Mouse (Mus musculus) limb, embryonic 14.5 days (tissue): ENCODE data around the gene Cst12. TPM values are rescaled to one million over a fixed set of nuclear protein-coding genes. Genes with fewer than 3 reads are reported as not detected.

Experiments
- ATAC-seq: fragments of 200-750 bp; cut with Nextera tagmentation; 2 replicates; pipeline ENCODE4 v1.8.0; 2017; ENCODE audit warnings: low read depth, moderate number of reproducible peaks, moderate TSS enrichment; ENCODE audit not compliant: low FRiP score
- DNase-seq: peaks from one replicate; pipeline ENCODE4 v3.0.0-alpha.2; 2015; ENCODE audit warnings: low spot score
- H3K27ac ChIP-seq: fragments of 300-500 bp; sonication (generic); replicated peaks from 2 replicates; pipeline ENCODE4 v1.5.1; 2014; ENCODE audit warnings: low read depth, mild to moderate bottlenecking, low read length, moderate library complexity, mixed read lengths
- H3K27me3 ChIP-seq: fragments of 300-500 bp; sonication (generic); 2 replicates; pipeline ENCODE4 v1.6.1; 2014; ENCODE audit warnings: low read length, mixed read lengths; ENCODE audit not compliant: control insufficient read depth, insufficient read depth
- H3K36me3 ChIP-seq: fragments of 300-500 bp; sonication (generic); 2 replicates; pipeline ENCODE4 v1.6.1; 2014; ENCODE audit warnings: mild to moderate bottlenecking, low read length, moderate library complexity, mixed read lengths; ENCODE audit not compliant: control insufficient read depth, insufficient read depth
- H3K4me1 ChIP-seq: fragments of 300-500 bp; sonication (generic); 2 replicates; pipeline ENCODE4 v1.6.1; 2014; ENCODE audit warnings: antibody characterized with exemption, low read length, mixed read lengths; ENCODE audit not compliant: control insufficient read depth, insufficient read depth
- H3K4me2 ChIP-seq: fragments of 300-500 bp; sonication (generic); replicated peaks from 2 replicates; pipeline ENCODE4 v1.6.1; 2014; ENCODE audit warnings: low read depth, mild to moderate bottlenecking, low read length, moderate library complexity; ENCODE audit not compliant: severe bottlenecking
- H3K4me3 ChIP-seq: fragments of 300-500 bp; sonication (generic); replicated peaks from 2 replicates; pipeline ENCODE4 v1.5.1; 2014; ENCODE audit warnings: low read length
- H3K9ac ChIP-seq: fragments of 300-500 bp; sonication (generic); 2 replicates; pipeline ENCODE4 v1.6.1; 2014; ENCODE audit warnings: mild to moderate bottlenecking, low read depth, low read length, moderate library complexity; ENCODE audit not compliant: severe bottlenecking
- H3K9me3 ChIP-seq: fragments of 300-500 bp; sonication (generic); 2 replicates; pipeline ENCODE4 v1.6.1; 2016; ENCODE audit warnings: low read length; ENCODE audit not compliant: control insufficient read depth
- POLR2A ChIP-seq: fragments of 200-500 bp; IDR thresholded peaks from 2 replicates; pipeline ENCODE4 v1.8.0; 2012; ENCODE audit warnings: inconsistent platforms, mild to moderate bottlenecking, moderate library complexity, borderline replicate concordance; ENCODE audit not compliant: insufficient read depth, insufficient read length; ENCODE audit errors: extremely low read depth
- WGBS: fragments of 180-500 bp; shearing (Covaris S2); extraction: QIAGEN DNeasy Blood & Tissue Kit; methylation state at CpG from one replicate; pipeline ENCODE4 v1.1.7; 2014; 5-methylcytosine and 5-hydroxymethylcytosine counted together
- polyA plus RNA-seq, 2 experiments: library from polyadenylated mRNA; depleted of rRNA in 1 of 2; stranded (reverse) in 1 of 2; unstranded in 1 of 2; fragments of >200 nt; fragmentation: Nextera tagmentation in 1 of 2; extraction: Ambion mirVana in 1 of 2; gene quantifications; 2 replicates each; pipeline versions ENCODE4 v1.2.1 to v1.2.3; 2012 to 2014

Gene Cst12
- polyA plus RNA-seq (2012; rRNA removed), result not detected in 2 replicates
- polyA plus RNA-seq (2014; fragmentation: Nextera tagmentation; extraction: Ambion mirVana), result not detected in 2 replicates

DNA sequence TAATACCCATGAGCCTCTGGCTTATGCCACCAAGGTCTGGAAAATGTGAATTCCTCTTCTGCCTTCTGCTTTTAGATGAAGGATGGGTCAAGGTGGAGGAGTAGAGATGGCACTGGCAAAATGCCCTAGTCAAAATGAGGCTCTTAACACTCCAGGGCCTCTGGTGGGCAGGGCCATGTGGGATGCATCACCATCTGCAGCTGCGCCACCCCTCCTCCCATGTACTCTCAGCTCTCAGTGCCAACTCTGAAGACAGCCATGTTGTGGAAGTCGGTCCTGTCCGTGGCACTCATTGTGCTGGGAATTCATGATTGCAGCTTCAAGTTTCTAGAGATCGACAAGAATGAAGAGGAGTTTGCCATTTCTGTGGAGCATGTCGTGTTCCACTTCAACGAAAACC, at the start of gene Cst12:
Gene Cst12 (plus strand): TSS at position 220 of the 400 bp plus-strand sequence.
- DNase-seq (no peak), ATAC-seq (no peak)
- 97% methylated on average over 6 of the region's 6 CpGs for WGBS
- H3K9ac ChIP-seq, result no peak within 1 kb of the TSS
- no peak within 1 kb of the TSS for H3K27ac ChIP-seq
- H3K9me3 ChIP-seq, result no peaks in the 10 kb centered on the region
- H3K4me2 ChIP-seq, result no peak within 1 kb of the TSS
- H3K27me3 ChIP-seq, result no peaks in the 10 kb centered on the region
- no peaks in the 10 kb centered on the region for H3K36me3 ChIP-seq
- no peak for TF ChIP-seq POLR2A
- H3K4me1 ChIP-seq, result no peaks in the 10 kb centered on the region
- no peak within 1 kb of the TSS for H3K4me3 ChIP-seq

DNA sequence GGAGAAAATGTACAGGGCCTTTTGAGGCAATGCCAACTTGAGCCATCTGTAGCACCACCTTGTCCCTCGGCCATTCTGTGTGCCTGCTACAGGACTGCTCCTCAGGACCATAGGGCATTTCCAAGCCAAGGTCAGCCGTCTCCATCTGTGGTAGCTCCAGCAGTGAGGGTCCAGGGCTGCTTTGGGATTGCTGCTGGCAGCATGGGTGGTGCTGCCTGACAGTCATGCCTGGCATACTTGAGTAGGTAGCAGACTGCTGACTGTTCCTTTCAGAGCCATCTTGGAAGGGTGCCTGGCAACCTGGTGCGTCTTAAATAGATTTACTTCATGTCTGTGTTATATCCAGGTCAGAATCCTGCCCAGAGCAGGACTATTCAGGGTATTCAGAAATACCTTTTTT, 46.2 kb upstream of the Cst12 start:
- no peak overlapping the region for H3K27ac ChIP-seq
- H3K9ac ChIP-seq, result no peak overlapping the region
- no peak for DNase-seq
- no peaks in the 10 kb centered on the region for H3K27me3 ChIP-seq
- TF ChIP-seq POLR2A, result no peak
- WGBS, result 76% methylated on average over 3 of the region's 3 CpGs
- no peaks in the 10 kb centered on the region for H3K9me3 ChIP-seq
- no peaks in the 10 kb centered on the region for H3K36me3 ChIP-seq
- H3K4me2 ChIP-seq, result no peak overlapping the region
- ATAC-seq, result no peak
- no peak overlapping the region for H3K4me3 ChIP-seq
- no peaks in the 10 kb centered on the region for H3K4me1 ChIP-seq

DNA sequence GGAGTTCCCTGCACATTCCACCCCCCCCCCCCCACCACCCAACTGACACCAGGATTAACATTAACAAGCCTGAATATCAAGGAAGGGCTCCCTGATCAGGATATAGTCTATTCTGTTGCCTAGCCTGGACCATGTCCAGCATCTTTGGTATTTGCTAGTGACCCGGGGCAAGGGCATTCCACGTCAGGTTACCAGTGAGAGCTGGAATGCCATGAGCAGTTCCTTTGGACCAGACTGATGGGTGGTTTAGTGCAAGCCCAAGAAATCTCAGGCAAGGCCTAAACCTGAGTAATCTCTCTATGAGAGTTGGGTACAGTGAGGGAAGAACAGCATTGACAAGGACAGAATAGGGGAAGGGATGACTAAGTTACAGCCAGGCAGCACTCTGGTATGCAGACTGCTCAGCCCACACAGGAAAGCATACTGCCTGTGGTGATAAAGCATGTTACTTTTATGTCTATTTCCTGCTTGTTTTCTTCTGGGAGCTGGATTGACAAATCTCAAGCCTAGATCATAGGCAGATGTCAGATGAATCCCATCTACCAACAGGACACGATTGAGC, 45.2 kb upstream of the Cst12 start:
- H3K4me3 ChIP-seq, result no peak overlapping the region
- no peaks in the 10 kb centered on the region for H3K36me3 ChIP-seq
- no peak for TF ChIP-seq POLR2A
- H3K9ac ChIP-seq, result no peak overlapping the region
- H3K27me3 ChIP-seq, result no peaks in the 10 kb centered on the region
- H3K27ac ChIP-seq, result no peak overlapping the region
- H3K4me2 ChIP-seq, result no peak overlapping the region
- DNase-seq, result no peak
- 61% methylated on average over 3 of the region's 3 CpGs for WGBS
- H3K4me1 ChIP-seq, result no peaks in the 10 kb centered on the region
- H3K9me3 ChIP-seq, result no peaks in the 10 kb centered on the region
- no peak for ATAC-seq

DNA sequence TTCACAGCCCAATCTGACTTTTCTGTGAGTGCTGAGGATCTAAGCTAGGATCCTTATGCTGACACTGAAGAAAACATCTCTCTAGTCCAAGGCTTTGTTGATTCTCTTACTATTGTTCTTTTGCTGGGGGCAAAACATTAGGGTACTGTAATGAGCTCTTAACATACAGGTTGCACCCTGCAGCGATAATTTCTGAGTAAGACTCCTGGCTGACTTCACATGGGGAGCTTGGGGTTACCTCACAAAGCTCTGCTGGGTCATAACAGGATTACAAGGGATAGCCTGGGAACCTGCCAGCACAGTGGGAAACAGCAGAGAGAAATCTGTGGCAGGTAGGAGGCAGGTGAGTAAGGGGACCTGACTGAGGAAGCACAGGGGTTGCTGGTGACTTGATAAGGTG, 39.1 kb upstream of the Cst12 start, which contains the start of gene Cstl1:
Gene Cstl1 (plus strand): TSS at position 301 of the 400 bp plus-strand sequence.
- no peaks in the 10 kb centered on the region for H3K27me3 ChIP-seq
- WGBS, result 72% methylated on average over 1 of the region's 1 CpGs
- H3K9me3 ChIP-seq, result no peaks in the 10 kb centered on the region
- H3K4me1 ChIP-seq, result no peaks in the 10 kb centered on the region
- no peaks in the 10 kb centered on the region for H3K36me3 ChIP-seq
- H3K4me2 ChIP-seq, result no peak within 1 kb of the TSS
- no peak within 1 kb of the TSS for H3K27ac ChIP-seq
- H3K9ac ChIP-seq, result no peak within 1 kb of the TSS
- no peak within 1 kb of the TSS for H3K4me3 ChIP-seq
- no peak for TF ChIP-seq POLR2A
- no peak for DNase-seq
- no peak for ATAC-seq

DNA sequence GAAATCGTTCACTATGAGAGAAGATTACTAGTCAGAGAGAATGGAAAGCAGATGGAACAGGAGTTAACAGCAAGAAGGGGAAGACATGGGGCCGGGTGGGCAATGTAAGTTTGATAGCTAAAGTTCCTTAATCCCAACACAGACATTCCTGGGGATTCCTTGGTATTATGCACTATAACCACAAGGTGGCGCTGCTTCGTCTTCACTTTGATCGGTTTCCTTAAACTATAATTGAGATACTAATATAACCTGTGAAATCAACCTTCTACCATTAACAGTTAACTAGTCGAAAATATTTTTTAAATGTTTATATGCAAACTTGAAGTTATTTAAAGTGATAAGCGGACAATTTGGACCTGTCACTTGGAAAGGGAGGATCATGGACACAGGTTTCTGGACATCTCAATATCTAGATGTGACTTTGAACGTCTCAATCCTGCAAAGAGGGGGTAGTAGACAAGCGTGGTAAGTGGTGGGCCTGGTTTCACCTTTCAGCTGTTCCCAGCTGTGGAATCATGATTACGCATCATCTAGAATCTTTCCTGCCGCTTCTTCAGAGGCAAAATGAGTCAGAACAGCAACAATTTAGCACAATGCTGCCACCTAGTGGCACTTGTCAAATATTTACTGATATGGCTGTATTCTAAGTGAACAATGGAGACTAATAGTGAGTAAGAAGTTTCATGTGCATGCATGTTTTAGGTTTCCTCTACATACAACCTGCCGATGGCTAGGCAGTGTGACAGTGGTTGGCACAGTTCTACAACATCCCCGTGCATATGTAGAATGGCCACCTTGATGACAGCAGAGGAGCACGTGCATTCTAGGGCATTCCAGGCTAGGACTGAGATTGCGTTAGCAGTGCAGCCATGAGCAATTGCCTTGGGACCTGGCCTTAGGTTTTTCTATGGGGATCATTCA, 37.0 kb upstream of the Cst12 start:
- peak overlapping the region; percentile 38 for H3K4me2 ChIP-seq
- no peaks in the 10 kb centered on the region for H3K4me1 ChIP-seq
- ATAC-seq (peak; percentile 83), DNase-seq (peak; percentile 93)
- no peak overlapping the region for H3K9ac ChIP-seq
- TF ChIP-seq POLR2A, result no peak
- no peak overlapping the region for H3K27ac ChIP-seq
- H3K36me3 ChIP-seq, result no peaks in the 10 kb centered on the region
- peak overlapping the region; percentile 20; the same call in 1 of the 2 replicates for H3K4me3 ChIP-seq
- no peaks in the 10 kb centered on the region for H3K9me3 ChIP-seq
- WGBS, result 17% methylated on average over 15 of the region's 15 CpGs
- H3K27me3 ChIP-seq, result no peaks in the 10 kb centered on the region
